Mouse (Mus musculus): Measurements from ENCODE around the gene Clspn. TPM values are rescaled to one million over a fixed set of nuclear protein-coding genes. Genes with fewer than 3 reads are reported as not detected.

The Clspn gene
- polyA plus RNA-seq, 1 experiment from 2014 or later, result 22.4 TPM

DNA sequence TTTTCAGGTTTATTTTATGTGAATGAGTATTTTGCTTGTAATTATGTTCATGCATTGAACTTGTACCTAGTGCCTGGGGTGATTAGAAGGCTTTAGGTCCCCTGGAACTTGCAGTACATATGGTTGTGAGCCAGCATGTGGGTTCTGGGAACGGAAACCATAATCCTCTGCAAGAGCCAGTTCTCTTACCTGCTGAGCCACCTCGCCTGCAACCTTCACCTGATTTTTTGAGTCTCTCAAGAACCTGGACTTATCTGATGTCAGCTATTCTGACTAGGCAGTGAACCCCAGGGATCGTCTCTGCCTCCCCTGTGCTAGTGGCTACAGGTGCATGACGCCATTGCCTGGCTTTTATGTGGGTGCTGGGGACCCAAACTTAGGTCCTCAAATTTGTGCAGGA, 49.0 kb downstream of the Clspn start:
- H3K4me2 ChIP-seq, result no peak overlapping the region
- no peaks in the 10 kb centered on the region for H3K9me3 ChIP-seq
- H3K36me3 ChIP-seq, result no peaks in the 10 kb centered on the region
- H3K9ac ChIP-seq, result no peak overlapping the region
- H3K27ac ChIP-seq (replicated peaks), result no peak overlapping the region
- H3K27me3 ChIP-seq (replicated peaks), result no peaks in the 10 kb centered on the region
- H3K4me3 ChIP-seq, result no peak overlapping the region
- WGBS, result 78% methylated on average over 4 of the region's 4 CpGs
- H3K4me1 ChIP-seq, result peaks cover 10% of the 10 kb centered on the region
- no peak for ATAC-seq (ENCODE audit: extremely low read depth, insufficient number of reproducible peaks, low FRiP score, low TSS enrichment)

DNA sequence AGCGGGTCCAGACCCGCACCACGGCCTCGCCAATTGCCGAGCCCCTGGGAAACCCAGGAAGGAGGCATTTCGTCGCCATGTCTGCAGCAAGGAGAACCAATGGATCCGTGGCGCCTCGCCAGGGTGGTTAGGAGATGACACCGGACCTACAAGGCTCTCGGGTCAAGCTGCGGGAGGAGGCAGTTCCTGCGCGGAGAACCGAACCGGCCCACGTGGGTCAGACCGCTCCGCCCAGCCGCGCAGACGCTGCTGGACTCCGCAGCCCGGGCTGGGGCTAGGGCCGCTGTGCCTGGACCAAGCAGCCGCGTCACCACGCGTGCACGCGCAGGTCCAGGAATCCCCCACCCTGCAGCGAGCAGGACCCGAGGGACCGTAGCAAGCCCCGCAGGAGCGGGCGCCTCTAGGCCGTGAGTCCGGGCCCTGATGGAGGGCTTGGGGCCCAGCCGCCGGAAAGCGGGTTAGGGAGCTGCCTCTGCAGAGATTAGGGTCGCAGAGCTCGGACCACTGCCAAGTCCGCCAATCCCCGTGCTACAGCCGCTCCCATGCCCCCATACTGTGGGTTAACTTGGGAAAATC, 53.0 kb downstream of the Clspn start, which contains the start of gene 5730409E04Rik:
5730409E04Rik (plus strand) TSS at position 213 of the 576 bp plus-strand sequence.
- H3K4me2 ChIP-seq, result peak within 1 kb of the TSS; percentile 91
- H3K27ac ChIP-seq (replicated peaks), result peak within 1 kb of the TSS; percentile 36; the same call in 1 of the 2 replicates
- H3K9ac ChIP-seq, result peak within 1 kb of the TSS; percentile 91
- peak; percentile 76; the same call in 1 of the 2 replicates for ATAC-seq (ENCODE audit: extremely low read depth, insufficient number of reproducible peaks, low FRiP score, low TSS enrichment)
- no peaks in the 10 kb centered on the region for H3K4me1 ChIP-seq
- under 1% methylated on average over 48 of the region's 48 CpGs for WGBS
- no peaks in the 10 kb centered on the region for H3K9me3 ChIP-seq
- H3K36me3 ChIP-seq, result peaks cover 10% of the 10 kb centered on the region
- H3K27me3 ChIP-seq (replicated peaks), result no peaks in the 10 kb centered on the region
- peak within 1 kb of the TSS; percentile 77 for H3K4me3 ChIP-seq

DNA sequence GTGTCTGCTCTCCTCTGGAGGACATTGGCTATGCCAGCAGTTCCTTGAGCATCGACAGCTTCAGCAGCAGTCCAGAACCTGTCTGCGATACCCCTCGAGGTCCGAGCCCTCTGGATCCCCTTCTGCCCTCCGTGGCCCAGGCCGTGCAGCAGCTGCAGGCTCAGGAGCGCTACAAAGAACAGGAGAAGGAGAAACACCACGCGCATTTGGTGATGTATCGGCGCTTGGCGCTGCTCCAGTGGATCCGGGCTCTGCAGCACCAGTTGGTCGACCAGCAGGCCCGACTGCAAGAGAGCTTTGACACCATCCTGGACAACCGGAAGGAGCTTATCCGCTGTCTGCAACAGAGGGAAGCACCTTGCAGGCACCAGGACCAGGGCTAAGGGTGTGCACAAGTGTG, 55.3 kb downstream of the Clspn start:
- H3K4me3 ChIP-seq, result no peak overlapping the region
- H3K9me3 ChIP-seq, result no peaks in the 10 kb centered on the region
- no peaks in the 10 kb centered on the region for H3K4me1 ChIP-seq
- 84% methylated on average over 17 of the region's 17 CpGs for WGBS
- H3K4me2 ChIP-seq, result no peak overlapping the region
- H3K27me3 ChIP-seq (replicated peaks), result no peaks in the 10 kb centered on the region
- peaks cover 10% of the 10 kb centered on the region for H3K36me3 ChIP-seq
- H3K9ac ChIP-seq, result no peak overlapping the region
- no peak overlapping the region for H3K27ac ChIP-seq (replicated peaks)
- no peak for ATAC-seq (ENCODE audit: extremely low read depth, insufficient number of reproducible peaks, low FRiP score, low TSS enrichment)

DNA sequence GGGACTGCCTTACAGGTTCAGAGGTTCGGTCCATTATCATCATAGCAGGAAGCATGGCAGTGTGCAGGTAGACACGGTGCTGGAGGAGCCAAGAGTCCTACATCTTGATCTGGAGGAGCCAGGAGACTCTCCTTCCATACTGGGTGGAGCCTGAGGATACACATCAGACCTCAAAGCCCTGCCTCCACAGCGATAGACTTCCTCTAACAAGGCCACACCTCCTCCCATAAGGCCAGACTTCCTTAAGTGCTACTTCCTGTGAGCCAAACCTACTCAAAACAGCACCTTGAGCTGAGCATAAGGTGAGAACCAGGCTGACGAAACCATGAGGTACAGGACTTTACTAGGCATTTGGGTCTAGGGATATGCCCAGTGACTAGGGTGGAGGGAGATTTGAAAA, 59.6 kb downstream of the Clspn start:
- Histone ChIP-seq H3K4me1 (peaks cover 11% of the 10 kb centered on the region), H3K9me3 (no peaks in the 10 kb centered on the region), H3K27ac (replicated peaks) (no peak overlapping the region), H3K27me3 (replicated peaks) (peaks cover 30% of the 10 kb centered on the region), H3K36me3 (peaks cover 10% of the 10 kb centered on the region), H3K4me3 (no peak overlapping the region), H3K9ac (no peak overlapping the region), H3K4me2 (no peak overlapping the region)
- ATAC-seq (ENCODE audit: extremely low read depth, insufficient number of reproducible peaks, low FRiP score, low TSS enrichment), result no peak
- 72% methylated on average over 4 of the region's 4 CpGs for WGBS

DNA sequence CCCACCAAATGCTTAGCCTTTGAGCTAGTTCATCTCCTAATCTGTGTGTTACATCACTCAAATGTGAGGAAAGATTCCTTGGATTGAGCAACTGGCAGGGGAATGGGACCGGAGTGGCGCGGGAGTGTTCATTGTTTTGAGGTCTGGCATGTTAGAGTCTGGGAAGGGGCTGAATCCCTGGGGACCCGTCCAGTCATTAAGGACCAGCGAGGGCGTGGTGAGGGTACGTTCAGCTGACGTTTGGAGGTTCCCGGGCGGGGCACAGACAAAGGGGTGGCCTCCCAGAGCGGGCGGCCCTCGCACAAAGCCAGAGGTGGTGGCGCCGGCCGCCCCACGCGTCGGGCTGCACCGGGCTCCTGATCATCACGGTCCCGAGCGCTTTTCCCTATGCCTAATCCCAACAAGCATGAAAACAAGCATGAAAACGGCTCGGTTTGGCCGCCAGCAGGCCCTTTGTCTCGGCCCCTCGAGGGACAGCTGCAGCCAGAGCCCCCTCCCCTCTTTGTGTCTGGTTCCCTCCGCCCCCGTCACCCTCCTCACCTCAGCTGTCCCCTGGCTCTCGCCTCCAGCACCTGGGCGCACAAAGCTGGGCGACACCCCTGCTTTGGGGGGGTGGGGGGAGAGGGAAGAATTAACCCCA, 63.1 kb downstream of the Clspn start:
- Histone ChIP-seq H3K4me2 (peak overlapping the region; percentile 70), H3K9ac (peak overlapping the region; percentile 74), H3K4me1 (peaks cover 11% of the 10 kb centered on the region), H3K9me3 (no peaks in the 10 kb centered on the region), H3K27me3 (replicated peaks) (peaks cover 52% of the 10 kb centered on the region), H3K36me3 (no peaks in the 10 kb centered on the region), H3K4me3 (peak overlapping the region; percentile 44), H3K27ac (replicated peaks) (no peak overlapping the region)
- ATAC-seq (ENCODE audit: extremely low read depth, insufficient number of reproducible peaks, low FRiP score, low TSS enrichment), result no peak
- WGBS, result 3% methylated on average over 33 of the region's 33 CpGs

DNA sequence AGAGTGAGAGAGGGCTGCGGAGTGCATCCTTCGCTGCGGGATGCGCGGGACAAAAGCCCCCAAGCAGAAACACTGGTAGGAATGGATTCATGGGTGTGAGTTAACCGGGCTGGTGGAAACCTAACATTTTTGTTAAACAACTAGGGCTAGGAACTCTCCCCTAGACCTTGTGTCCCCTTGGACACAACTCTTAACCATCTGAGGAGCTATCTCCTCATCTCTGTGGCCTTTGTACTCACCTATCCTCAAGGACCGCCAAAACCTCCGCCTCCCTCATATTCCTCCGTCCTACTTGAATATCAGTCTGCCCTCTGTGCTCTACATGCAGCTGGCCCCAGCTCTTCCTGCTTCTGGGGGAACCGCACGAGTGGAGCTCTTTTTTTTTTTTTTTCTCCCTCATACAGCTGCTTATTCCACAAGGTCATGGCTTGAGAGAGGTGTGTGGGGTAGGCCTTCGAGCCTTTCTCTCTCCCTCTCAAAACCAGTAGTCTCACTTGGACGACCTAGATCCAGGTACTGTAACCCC, 63.7 kb downstream of the Clspn start:
- H3K27me3 ChIP-seq (replicated peaks), result peaks cover 52% of the 10 kb centered on the region
- no peak overlapping the region for H3K27ac ChIP-seq (replicated peaks)
- H3K9ac ChIP-seq, result peak overlapping the region; percentile 74
- peak overlapping the region; percentile 44 for H3K4me3 ChIP-seq
- WGBS, result 22% methylated on average over 13 of the region's 13 CpGs
- peaks cover 11% of the 10 kb centered on the region for H3K4me1 ChIP-seq
- H3K4me2 ChIP-seq, result peak overlapping the region; percentile 70
- no peaks in the 10 kb centered on the region for H3K9me3 ChIP-seq
- H3K36me3 ChIP-seq, result no peaks in the 10 kb centered on the region
- no peak for ATAC-seq (ENCODE audit: extremely low read depth, insufficient number of reproducible peaks, low FRiP score, low TSS enrichment)

DNA sequence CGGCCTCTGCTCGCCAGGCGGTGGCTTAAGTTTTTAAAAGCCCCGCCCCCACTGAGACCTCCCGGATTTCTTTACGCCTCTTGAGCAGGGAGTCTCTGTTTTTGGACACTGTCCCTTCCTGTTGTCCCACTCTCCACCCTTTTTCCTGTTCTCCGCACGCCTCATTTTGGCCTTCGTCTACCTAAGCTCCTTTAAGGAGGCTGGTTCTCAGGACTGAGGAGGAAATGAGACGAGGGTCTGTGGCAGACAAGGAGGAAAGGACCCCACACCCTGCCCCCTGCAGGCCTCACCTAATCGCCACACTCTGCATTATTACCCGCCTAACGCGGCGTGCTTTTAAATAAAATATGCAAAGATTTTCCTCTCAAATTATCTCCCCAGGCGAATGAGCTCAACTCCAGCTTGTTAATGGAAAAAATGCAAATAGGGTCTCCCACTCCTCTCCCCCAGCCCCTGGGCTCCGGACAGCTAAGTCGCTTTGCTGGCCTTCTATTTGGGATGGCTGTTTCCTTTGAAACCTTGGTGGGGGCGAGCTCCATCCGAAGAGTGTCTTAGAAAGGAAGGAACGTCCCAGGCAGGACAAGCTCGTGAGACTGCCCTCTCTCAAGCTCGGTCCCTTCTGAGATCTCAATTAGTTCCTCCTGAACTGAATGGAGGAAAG, 70.4 kb downstream of the Clspn start:
- peak overlapping the region; percentile 72 for H3K9ac ChIP-seq
- H3K27me3 ChIP-seq (replicated peaks), result peaks cover 19% of the 10 kb centered on the region
- no peak for ATAC-seq (ENCODE audit: extremely low read depth, insufficient number of reproducible peaks, low FRiP score, low TSS enrichment)
- H3K4me1 ChIP-seq, result peaks cover 8% of the 10 kb centered on the region; the same call in 1 of the 2 replicates
- H3K36me3 ChIP-seq, result no peaks in the 10 kb centered on the region
- no peaks in the 10 kb centered on the region for H3K9me3 ChIP-seq
- no peak overlapping the region for H3K27ac ChIP-seq (replicated peaks)
- H3K4me2 ChIP-seq, result peak overlapping the region; percentile 71
- H3K4me3 ChIP-seq, result peak overlapping the region; percentile 44
- WGBS, result 3% methylated on average over 23 of the region's 23 CpGs

DNA sequence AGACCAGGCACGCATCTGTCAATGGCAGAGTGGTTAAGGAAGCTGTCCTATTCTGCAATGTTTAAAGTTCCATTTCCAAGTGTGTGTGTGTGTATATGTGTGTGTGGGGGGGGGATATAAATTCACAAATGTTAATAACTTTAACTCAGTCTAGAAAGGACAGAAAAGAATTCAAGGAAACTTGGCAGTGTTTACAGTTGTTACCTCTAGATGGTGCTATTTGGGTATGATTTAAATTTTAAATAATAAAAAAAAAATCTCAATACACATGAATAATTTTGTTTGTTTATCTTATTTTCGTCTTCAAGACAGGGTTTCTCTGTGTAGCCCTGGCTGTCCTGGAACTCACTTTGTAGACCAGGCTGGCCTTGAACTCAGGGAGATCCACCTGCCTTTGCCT, 75.2 kb downstream of the Clspn start:
- Histone ChIP-seq H3K4me1 (peaks cover 8% of the 10 kb centered on the region), H3K9me3 (no peaks in the 10 kb centered on the region), H3K36me3 (no peaks in the 10 kb centered on the region), H3K9ac (no peak overlapping the region), H3K27ac (replicated peaks) (no peak overlapping the region), H3K27me3 (replicated peaks) (peaks cover 24% of the 10 kb centered on the region), H3K4me3 (no peak overlapping the region), H3K4me2 (no peak overlapping the region)
- no peak for ATAC-seq (ENCODE audit: extremely low read depth, insufficient number of reproducible peaks, low FRiP score, low TSS enrichment)
- 44% methylated on average over 2 of the region's 2 CpGs for WGBS

DNA sequence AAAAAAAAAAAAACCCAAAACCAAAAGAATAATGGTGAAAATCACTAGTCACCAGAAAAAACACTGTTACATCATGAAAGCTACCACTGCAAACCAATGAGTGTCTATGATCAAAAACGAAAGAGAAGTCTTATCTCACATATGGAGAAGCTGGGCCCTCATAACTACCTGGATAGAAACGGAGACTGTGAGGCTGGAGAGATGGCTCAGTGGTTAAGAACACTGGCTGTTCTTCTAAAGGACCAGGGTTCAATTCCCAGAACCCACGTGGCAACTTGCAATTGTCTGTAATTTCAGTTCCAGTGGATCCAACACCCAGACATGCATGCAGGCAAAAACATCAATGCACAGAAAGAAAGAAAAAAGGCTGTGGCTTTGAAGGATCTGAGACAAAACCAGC, 75.9 kb downstream of the Clspn start:
- Histone ChIP-seq H3K4me3 (no peak overlapping the region), H3K4me2 (no peak overlapping the region), H3K9me3 (no peaks in the 10 kb centered on the region), H3K27ac (replicated peaks) (no peak overlapping the region), H3K9ac (no peak overlapping the region), H3K36me3 (no peaks in the 10 kb centered on the region), H3K27me3 (replicated peaks) (peaks cover 29% of the 10 kb centered on the region), H3K4me1 (peaks cover 4% of the 10 kb centered on the region; the same call in 1 of the 2 replicates)
- ATAC-seq (ENCODE audit: extremely low read depth, insufficient number of reproducible peaks, low FRiP score, low TSS enrichment), result no peak
- WGBS, result 59% methylated on average over 3 of the region's 3 CpGs

DNA sequence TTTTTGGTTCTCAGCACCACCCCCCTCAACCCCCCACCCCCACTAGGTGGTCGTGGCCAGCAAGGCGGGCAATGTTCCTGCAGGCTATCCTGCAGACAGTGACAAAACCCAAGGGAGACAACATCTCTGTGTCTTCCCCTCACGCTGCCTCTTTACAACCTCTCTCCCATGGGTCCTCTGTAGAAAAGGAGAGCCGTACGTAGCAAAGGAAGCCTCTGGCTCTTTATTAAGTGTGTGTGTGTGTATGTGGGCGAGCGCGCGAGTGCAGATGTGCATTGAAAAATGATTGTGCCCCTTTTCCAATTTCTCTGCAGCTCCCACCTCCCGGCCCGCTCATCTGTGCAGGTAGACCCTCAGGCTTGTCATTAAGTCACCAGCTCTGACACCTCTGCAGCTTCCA, 79.6 kb downstream of the Clspn start:
- ATAC-seq (ENCODE audit: extremely low read depth, insufficient number of reproducible peaks, low FRiP score, low TSS enrichment), result no peak
- Histone ChIP-seq H3K36me3 (no peaks in the 10 kb centered on the region), H3K4me3 (no peak overlapping the region), H3K27ac (replicated peaks) (no peak overlapping the region), H3K4me2 (no peak overlapping the region), H3K9me3 (no peaks in the 10 kb centered on the region), H3K27me3 (replicated peaks) (peaks cover 43% of the 10 kb centered on the region), H3K9ac (no peak overlapping the region), H3K4me1 (peaks cover 4% of the 10 kb centered on the region; the same call in 1 of the 2 replicates)
- WGBS, result 21% methylated on average over 11 of the region's 11 CpGs

DNA sequence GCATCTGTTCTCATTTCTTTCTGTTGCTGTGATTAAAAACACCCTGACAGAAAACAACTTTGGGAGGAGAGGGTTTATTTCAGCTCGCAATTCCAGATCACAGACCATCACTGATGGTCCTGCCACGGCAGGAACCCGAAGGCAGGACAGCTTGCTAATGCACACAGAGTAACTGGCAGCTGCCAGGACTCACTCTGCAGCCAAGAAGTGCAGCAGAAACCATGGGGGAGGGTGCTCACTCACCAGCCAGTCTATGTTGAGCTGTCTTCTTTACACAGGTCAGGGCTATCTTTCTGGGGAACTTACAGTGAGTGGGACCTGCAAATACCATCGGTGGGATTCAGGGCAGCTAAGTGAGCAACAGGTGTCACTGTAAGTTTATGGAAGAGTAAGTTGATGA, 80.7 kb downstream of the Clspn start:
- 57% methylated on average over 4 of the region's 4 CpGs for WGBS
- Histone ChIP-seq H3K4me3 (no peak overlapping the region), H3K9me3 (no peaks in the 10 kb centered on the region), H3K27me3 (replicated peaks) (peaks cover 45% of the 10 kb centered on the region), H3K27ac (replicated peaks) (no peak overlapping the region), H3K36me3 (no peaks in the 10 kb centered on the region), H3K9ac (no peak overlapping the region), H3K4me2 (no peak overlapping the region), H3K4me1 (peaks cover 4% of the 10 kb centered on the region; the same call in 1 of the 2 replicates)
- no peak for ATAC-seq (ENCODE audit: extremely low read depth, insufficient number of reproducible peaks, low FRiP score, low TSS enrichment)
